Mouse (Mus musculus) heart, adult 2 months (tissue): ENCODE measurements around the gene Pdcd2l. TPM values are rescaled to one million over a fixed set of nuclear protein-coding genes. Genes with fewer than 3 reads are reported as not detected.

Experiments used
- DNase-seq, 2 experiments: peaks; one replicate each; pipeline ENCODE4 v3.0.0; 2021
- H3K27ac ChIP-seq: fragments of 200-600 bp; 2 replicates; pipeline ENCODE4 v1.8.1; 2022
- H3K27me3 ChIP-seq: fragments of 200-500 bp; 2 replicates; pipeline ENCODE4 v1.6.1; 2012; ENCODE audit warnings: mild to moderate bottlenecking, low read length, inconsistent platforms, mixed read lengths; ENCODE audit not compliant: control insufficient read depth, insufficient read depth
- H3K36me3 ChIP-seq: fragments of 200-500 bp; 2 replicates; pipeline ENCODE4 v1.6.1; 2012; ENCODE audit warnings: low read length, inconsistent platforms; ENCODE audit not compliant: control insufficient read depth, insufficient read depth
- H3K4me1 ChIP-seq: fragments of 200-500 bp; 2 replicates; pipeline ENCODE4 v1.6.1; 2011; ENCODE audit warnings: low read length; ENCODE audit not compliant: control insufficient read depth, insufficient read depth
- H3K4me3 ChIP-seq: fragments of 200-600 bp; 2 replicates; pipeline ENCODE4 v1.8.1; 2022
- H3K79me2 ChIP-seq: fragments of 200-500 bp; replicated peaks from 2 replicates; pipeline ENCODE4 v1.6.1; 2012; ENCODE audit warnings: mild to moderate bottlenecking, inconsistent platforms, low read length, moderate library complexity, mixed read lengths; ENCODE audit not compliant: control insufficient read depth, insufficient read depth
- H3K9ac ChIP-seq: fragments of 200-500 bp; 2 replicates; pipeline ENCODE4 v1.6.1; 2012; ENCODE audit warnings: low read depth, mild to moderate bottlenecking, control low read depth, inconsistent platforms, low read length, mixed read lengths
- CTCF ChIP-seq: fragments of 200-600 bp; IDR thresholded peaks from 2 replicates; pipeline ENCODE4 v1.8.1; 2022; ENCODE audit warnings: antibody characterized with exemption, mild to moderate bottlenecking, moderate library complexity
- EP300 ChIP-seq: fragments of 200-500 bp; IDR thresholded peaks from 2 replicates; pipeline ENCODE4 v1.6.1; 2011; ENCODE audit warnings: low read depth, low read length, control low read depth; ENCODE audit not compliant: insufficient read depth
- POLR2A ChIP-seq: fragments of 200-500 bp; IDR thresholded peaks from 2 replicates; pipeline ENCODE4 v1.6.1; 2011; ENCODE audit warnings: mild to moderate bottlenecking, low read depth, low read length, control low read depth; ENCODE audit not compliant: insufficient read depth
- WGBS: fragments of 180-500 bp; shearing (Covaris S2); methylation state at CpG from one replicate; pipeline ENCODE4 v1.1.7; 2018; 5-methylcytosine and 5-hydroxymethylcytosine counted together
- intact Hi-C: fragments of 180-260 bp; cut with DNase I; formaldehyde crosslinking; loops from one replicate; pipeline ENCODE4 v1.15.1; 2025
- polyA plus RNA-seq: library from polyadenylated mRNA; depleted of rRNA; stranded (reverse); fragments of >200 nt; gene quantifications from 2 replicates; pipeline ENCODE4 v1.2.3, GENCODE M21; 2012
- total RNA-seq, 2 experiments: library from RNA; stranded (reverse); gene quantifications; 2 replicates each; pipeline ENCODE4 v1.2.3; 2021

Gene Pdcd2l
- total and polyA plus RNA-seq, 3 experiments: 14.8 to 20.6 (median 18.8) TPM

GRCm38 (mm10) chr7:34228641-34229040, 32.2 kb upstream of the Pdcd2l start:
- TF ChIP-seq CTCF (no peak), EP300 (no peak), POLR2A (no peak)
- peaks cover 11% of the 10 kb centered on the region for H3K36me3 ChIP-seq
- no peaks in the 10 kb centered on the region for H3K27me3 ChIP-seq
- intact Hi-C loops: no loop called here
- no peaks in the 10 kb centered on the region; the same call in 1 of the 2 replicates for H3K79me2 ChIP-seq
- DNase-seq: peak in 1 of 2 experiments; percentile 31
- H3K9ac ChIP-seq: peak overlapping the region; percentile 12
- 15% methylated on average over 8 of the region's 9 CpGs for WGBS
- H3K4me3 ChIP-seq: no peak overlapping the region
- H3K27ac ChIP-seq: no peak overlapping the region
- peaks cover 16% of the 10 kb centered on the region for H3K4me1 ChIP-seq

DNA sequence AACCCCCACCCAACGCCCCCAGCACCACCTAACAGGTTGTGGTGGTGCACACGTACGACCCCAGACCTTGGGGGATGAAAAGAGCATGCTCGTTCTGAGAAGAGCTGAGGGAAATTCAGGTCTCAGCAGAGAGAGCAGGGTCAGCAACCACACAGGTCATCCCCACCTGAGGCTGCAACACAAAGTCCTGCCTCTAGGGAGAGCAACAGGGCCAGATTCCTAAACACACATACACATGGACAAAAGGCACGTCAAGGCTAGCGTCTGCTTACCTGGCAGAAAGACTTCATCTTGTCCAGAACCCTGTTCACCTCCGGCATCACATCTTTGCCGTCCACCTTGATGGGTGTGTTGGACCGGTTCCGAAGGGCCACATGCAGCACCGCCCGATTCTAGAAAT, 30.4 kb upstream of the Pdcd2l start:
- Histone ChIP-seq H3K36me3 (peaks cover 11% of the 10 kb centered on the region), H3K4me1 (peaks cover 11% of the 10 kb centered on the region), H3K79me2 (no peaks in the 10 kb centered on the region; the same call in 1 of the 2 replicates), H3K4me3 (no peak overlapping the region), H3K27me3 (no peaks in the 10 kb centered on the region), H3K9ac (no peak overlapping the region), H3K27ac (no peak overlapping the region)
- intact Hi-C loops: no loop called here
- no peak for DNase-seq
- 82% methylated on average over 12 of the region's 12 CpGs for WGBS
- TF ChIP-seq POLR2A (no peak), EP300 (no peak), CTCF (peak; percentile 28)

DNA sequence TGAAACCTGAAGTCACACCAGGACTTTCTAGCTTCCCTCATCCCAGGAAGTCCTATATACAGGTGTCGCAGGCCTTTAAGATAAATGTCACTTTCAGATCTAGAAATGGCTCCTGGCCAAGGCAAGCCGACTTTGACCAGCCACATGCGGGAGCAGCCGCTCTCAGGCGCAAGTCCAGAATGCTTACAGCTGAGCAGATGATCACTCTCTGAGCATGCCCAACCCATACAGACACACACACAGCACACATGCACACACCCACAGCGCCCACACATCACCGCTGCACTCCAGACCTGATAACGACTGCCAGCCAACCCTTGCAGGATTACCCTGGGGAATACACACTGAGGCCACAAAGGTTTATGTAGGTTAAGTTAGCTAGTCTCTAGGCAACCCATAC, 29.6 kb upstream of the Pdcd2l start:
- TF ChIP-seq POLR2A: no peak
- no peak for TF ChIP-seq CTCF
- Histone ChIP-seq H3K4me1 (peaks cover 11% of the 10 kb centered on the region), H3K27ac (no peak overlapping the region), H3K27me3 (no peaks in the 10 kb centered on the region), H3K36me3 (peaks cover 11% of the 10 kb centered on the region), H3K79me2 (no peaks in the 10 kb centered on the region; the same call in 1 of the 2 replicates), H3K9ac (no peak overlapping the region), H3K4me3 (no peak overlapping the region)
- 35% methylated on average over 8 of the region's 8 CpGs for WGBS
- intact Hi-C loops: no loop called here
- DNase-seq: no peak

DNA sequence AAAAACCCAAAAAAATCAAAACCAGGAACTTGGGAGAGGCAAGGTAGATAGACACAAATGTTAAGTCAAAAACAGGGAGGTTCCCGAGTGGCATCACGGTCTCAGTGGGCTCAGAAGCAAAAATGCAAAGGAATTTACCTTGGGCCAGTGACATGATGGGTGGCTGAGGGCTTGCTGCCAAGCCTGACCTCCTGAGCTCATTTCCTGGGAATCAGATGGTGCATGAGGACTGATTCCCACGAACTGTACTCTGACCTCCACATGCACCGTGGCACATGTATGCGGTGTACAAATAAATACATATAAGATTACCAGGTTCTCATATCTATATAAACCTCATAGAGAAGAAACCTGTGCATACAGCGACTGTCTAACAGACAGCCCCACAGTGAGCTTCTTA, 27.8 kb upstream of the Pdcd2l start:
- Histone ChIP-seq H3K4me1 (peaks cover 11% of the 10 kb centered on the region), H3K27me3 (no peaks in the 10 kb centered on the region), H3K4me3 (no peak overlapping the region), H3K79me2 (no peaks in the 10 kb centered on the region; the same call in 1 of the 2 replicates), H3K36me3 (peaks cover 11% of the 10 kb centered on the region), H3K27ac (no peak overlapping the region), H3K9ac (no peak overlapping the region)
- intact Hi-C loops: no loop called here
- no peak for DNase-seq
- 77% methylated on average over 6 of the region's 6 CpGs for WGBS
- TF ChIP-seq POLR2A (no peak), EP300 (no peak), CTCF (no peak)

GRCm38 (mm10) chr7:34222340-34222739, 25.9 kb upstream of the Pdcd2l start:
- WGBS: 95% methylated on average over 10 of the region's 10 CpGs
- no peaks in the 10 kb centered on the region for H3K27me3 ChIP-seq

GRCm38 (mm10) chr7:34221594-34222250, 25.3 kb upstream of the Pdcd2l start:
- no peak for DNase-seq
- TF ChIP-seq CTCF: no peak
- no peak for TF ChIP-seq POLR2A
- no peak for TF ChIP-seq EP300
- intact Hi-C loops: no loop called here
- no peaks in the 10 kb centered on the region; the same call in 1 of the 2 replicates for H3K4me1 ChIP-seq
- no peaks in the 10 kb centered on the region for H3K27me3 ChIP-seq
- H3K27ac ChIP-seq: no peak overlapping the region
- WGBS: 80% methylated on average over 9 of the region's 9 CpGs
- H3K36me3 ChIP-seq: no peaks in the 10 kb centered on the region
- H3K9ac ChIP-seq: no peak overlapping the region
- no peak overlapping the region for H3K4me3 ChIP-seq
- H3K79me2 ChIP-seq: no peaks in the 10 kb centered on the region; the same call in 1 of the 2 replicates

More at GRCm38 (mm10) chr7:34222340-34222739, 25.9 kb upstream of the Pdcd2l start:
- Histone ChIP-seq H3K4me1 (peaks cover 2% of the 10 kb centered on the region; the same call in 1 of the 2 replicates), H3K9ac (no peak overlapping the region), H3K79me2 (no peaks in the 10 kb centered on the region; the same call in 1 of the 2 replicates), H3K4me3 (no peak overlapping the region), H3K27ac (no peak overlapping the region), H3K36me3 (no peaks in the 10 kb centered on the region; the same call in 1 of the 2 replicates)
- no peak for DNase-seq
- TF ChIP-seq EP300 (no peak), CTCF (0 out of 2 replicates have a peak, but pooled peaks have one; percentile 13), POLR2A (no peak)
- intact Hi-C loops: no loop called here
